Mouse (Mus musculus): Measurements from ENCODE around the gene Fndc3a.

GRCm38 (mm10) chr14:72633571-72633970 is 76.2 kb downstream of the Fndc3a start:
- no peak for TF ChIP-seq EP300 (optimal IDR thresholded peaks at IDR 0.05)
- no peak for TF ChIP-seq CTCF (IDR thresholded peaks at IDR 0.05; ENCODE audit: low read depth)
